Comparison of ENCODE assay signal across 8 mouse cellular contexts in the genomic region with DNA sequence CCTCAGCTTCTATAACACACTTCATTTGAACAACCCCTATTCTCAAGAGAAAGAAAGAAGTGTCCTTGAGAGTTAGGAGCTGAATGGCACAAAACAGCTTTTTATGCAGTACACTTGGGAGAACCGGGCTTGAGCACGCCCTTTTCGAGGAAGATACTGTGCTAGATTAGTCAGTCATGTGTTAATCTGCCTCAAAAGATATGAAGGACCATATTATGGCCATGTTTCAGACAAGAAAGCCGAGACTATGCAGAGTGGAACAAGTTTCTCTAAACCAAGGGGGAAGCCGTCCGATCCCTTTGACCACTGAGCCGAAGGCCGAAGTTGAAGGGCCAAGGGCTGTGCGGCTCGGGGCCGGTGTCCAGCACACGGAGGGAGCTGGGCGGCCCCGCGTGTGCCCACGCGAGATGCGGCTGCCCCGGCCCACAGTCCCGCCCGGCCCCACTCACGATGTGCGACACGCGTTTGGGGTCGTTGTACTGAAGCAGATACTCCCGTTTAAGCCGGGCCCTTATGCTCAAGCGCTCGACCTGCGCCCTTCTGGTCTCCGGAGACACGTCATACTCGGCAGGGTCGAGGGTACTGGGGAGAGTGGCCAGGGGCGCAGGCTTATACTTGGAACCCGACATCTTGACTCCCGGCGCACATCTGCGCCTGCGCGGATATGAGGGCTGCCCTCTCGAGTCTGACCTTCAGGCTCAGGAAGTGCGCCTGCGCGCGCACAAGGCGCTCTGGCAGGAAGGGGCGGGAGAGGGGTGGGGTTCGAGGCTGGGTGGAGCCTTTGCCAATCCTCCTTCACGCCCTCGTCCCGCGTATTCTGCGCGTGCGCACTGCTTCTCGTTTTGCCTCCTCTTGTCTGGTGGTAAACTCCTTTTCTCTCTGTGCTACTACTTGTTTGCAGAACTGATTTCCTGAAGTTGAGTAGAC. TPM values are rescaled to one million over a fixed set of nuclear protein-coding genes. Genes with fewer than 3 reads are reported as not detected.
DNase-seq lines count a peak whose midpoint lies in the region; ATAC-seq and TF ChIP-seq lines count a peak whose summit lies in the region.

Ndufb4 (minus strand) TSS at position 723 of the 927 bp plus-strand sequence.

- no peaks in the 10 kb centered on the region for H3K27me3 ChIP-seq in megakaryocyte, embryonic 14.5 days (replicated peaks)

- H3K9me3 ChIP-seq in megakaryocyte, embryonic 14.5 days, result no peaks in the 10 kb centered on the region

- peak; percentile 93 for ATAC-seq in activated CD4-positive, CD25-positive, alpha-beta regulatory T cell, adult 4 months

- peak within 1 kb of the TSS; percentile 61 for H3K27ac ChIP-seq in cortical plate, adult 2 months (ENCODE audit: insufficient read depth, low read length)

- peaks cover 4% of the 10 kb centered on the region; the same call in 1 of the 2 replicates for H3K4me1 ChIP-seq in cortical plate, adult 2 months (ENCODE audit: control insufficient read depth, insufficient read depth, low read length)
- peaks cover 45% of the 10 kb centered on the region for H3K4me1 ChIP-seq in megakaryocyte, embryonic 14.5 days

- peak; percentile 55; the same call in 1 of the 2 replicates for TF ChIP-seq POLR2A in cortical plate, adult 2 months (IDR thresholded peaks at IDR 0.05; ENCODE audit: extremely low read depth, insufficient read depth, low read length)

- H3K36me3 ChIP-seq in megakaryocyte, embryonic 14.5 days (replicated peaks; ENCODE audit: low read length), result peaks cover 22% of the 10 kb centered on the region

- peak within 1 kb of the TSS; percentile 52 for H3K4me3 ChIP-seq in cortical plate, adult 2 months (ENCODE audit: insufficient read depth, low read length)
- peak within 1 kb of the TSS; percentile 95 for H3K4me3 ChIP-seq in megakaryocyte, embryonic 14.5 days (replicated peaks)

- peak; percentile 83 to 94 for DNase-seq in gastrocnemius, adult 8-10 months (ENCODE audit: low spot score in 2 of 2)
- DNase-seq in hindlimb bud, embryonic 11.5 days (ENCODE audit: extremely low spot score, low read depth, low spot score), result peak; percentile 96
- DNase-seq in left cerebral cortex, adult 8-10 months (ENCODE audit: low spot score in 2 of 2), result peak; percentile 77 to 95
- DNase-seq in right cerebral cortex, postnatal 10 days (ENCODE audit: low spot score in 2 of 2), result peak; percentile 98 to 99
- DNase-seq in urinary bladder, postnatal 25 days (ENCODE audit: low spot score), result peak; percentile 90

- no peak for TF ChIP-seq CTCF in cortical plate, adult 2 months (IDR thresholded peaks at IDR 0.05; ENCODE audit: extremely low read depth, insufficient read depth, low read length)

RNA-seq across cellular contexts. Expression of gene Ndufb4, which starts in this region (rescaled TPM):
- polyA plus RNA-seq in activated CD4-positive, CD25-positive, alpha-beta regulatory T cell, adult 4 months (2017; shearing (Covaris generic)), result 10 to 100 TPM; 47.3 to 60.5 TPM
- 79.6 and 87.3 TPM in 2 replicates for polyA plus RNA-seq in cortical plate, adult 2 months (2012; rRNA removed)
- 100 to 1,000 TPM; 161 to 184 (median 165) TPM for total RNA-seq in gastrocnemius, adult 8-10 months (2022)
- total RNA-seq in left cerebral cortex, adult 8-10 months (2022), result 10 to 100 TPM; 62.1 to 83.1 (median 75.9) TPM
- 34.3 and 102 TPM in 2 replicates for polyA plus RNA-seq in megakaryocyte, embryonic 14.5 days (2012; ENCODE audit: insufficient read depth, low replicate concordance)

Comparison
In these comparisons a context has a peak if more than half of its experiments do, and no peak if none do; other contexts are left out.
1. Peak in every context shown above with its lines: DNase-seq, ATAC-seq, H3K4me3 ChIP-seq and H3K27ac ChIP-seq.